Mouse (Mus musculus) gastrocnemius, adult 2 months (tissue): ENCODE measurements around the gene Txnrd2. TPM values are rescaled to one million over a fixed set of nuclear protein-coding genes. Genes with fewer than 3 reads are reported as not detected.
A peak's percentile ranks its signal among the peaks of the same experiment; 100 is the strongest.

Experiments
- DNase-seq: peaks from one replicate; pipeline ENCODE4 v3.0.0; 2022
- H3K27ac ChIP-seq: fragments of 200-600 bp; 2 replicates; pipeline ENCODE4 v1.8.1; 2022; ENCODE audit warnings: mild to moderate bottlenecking
- H3K4me3 ChIP-seq: fragments of 200-600 bp; 2 replicates; pipeline ENCODE4 v1.8.1; 2022; ENCODE audit warnings: mild to moderate bottlenecking, moderate library complexity
- CTCF ChIP-seq: fragments of 200-600 bp; IDR thresholded peaks from 2 replicates; pipeline ENCODE4 v1.8.1; 2022; ENCODE audit warnings: antibody characterized with exemption, mild to moderate bottlenecking, moderate library complexity
- intact Hi-C: fragments of 180-260 bp; cut with DNase I; formaldehyde crosslinking; loops from one replicate; pipeline ENCODE4 v1.15.1; 2025
- total RNA-seq, 2 experiments: library from RNA; stranded (reverse); gene quantifications; 2 replicates each; pipeline ENCODE4 v1.2.3; 2021

Gene Txnrd2
- total RNA-seq, 2 experiments from 2014 or later: 18.9 to 21.4 TPM

GRCm38 (mm10) chr16:18396201-18396600 lies 30.0 kb upstream of the Txnrd2 start:
- TF ChIP-seq CTCF: no peak
- no peak overlapping the region for H3K4me3 ChIP-seq
- intact Hi-C loops: no loop called here
- peak overlapping the region; percentile 88 for H3K27ac ChIP-seq
- peak; percentile 82 for DNase-seq

GRCm38 (mm10) chr16:18396791-18397621 lies 29.2 kb upstream of the Txnrd2 start:
- peak overlapping the region; percentile 88 for H3K27ac ChIP-seq
- DNase-seq: no peak

DNA sequence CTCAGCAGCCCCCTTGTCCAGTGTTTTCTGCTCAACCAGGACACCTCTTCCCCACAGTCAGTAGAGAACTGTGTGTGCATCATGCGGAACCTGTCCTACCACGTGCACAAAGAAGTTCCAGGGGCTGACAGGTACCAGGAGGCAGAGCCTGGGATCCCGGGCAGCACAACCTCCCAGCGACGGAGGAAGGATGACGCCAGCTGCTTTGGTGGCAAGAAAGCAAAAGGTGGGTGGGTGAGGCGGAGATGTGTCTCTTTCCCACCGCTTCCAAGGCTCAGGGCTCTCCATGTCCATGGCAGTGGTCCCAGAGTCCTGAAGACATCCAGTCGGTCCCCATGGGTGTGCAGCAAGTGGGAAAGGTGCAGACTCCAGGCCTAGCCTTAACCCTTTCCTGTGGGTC lies 26.2 kb upstream of the Txnrd2 start:
- DNase-seq: no peak
- H3K27ac ChIP-seq: no peak overlapping the region
- intact Hi-C loops: no loop called here
- no peak overlapping the region for H3K4me3 ChIP-seq
- no peak for TF ChIP-seq CTCF

More at GRCm38 (mm10) chr16:18396791-18397621, 29.2 kb upstream of the Txnrd2 start:
- intact Hi-C loops: no loop called here
- H3K4me3 ChIP-seq: no peak overlapping the region
- no peak for TF ChIP-seq CTCF

GRCm38 (mm10) chr16:18400472-18401216 lies 25.5 kb upstream of the Txnrd2 start:
- no peak overlapping the region for H3K4me3 ChIP-seq
- no peak for TF ChIP-seq CTCF
- intact Hi-C loops: no loop called here
- DNase-seq: no peak
- H3K27ac ChIP-seq: no peak overlapping the region

- intact Hi-C loops: no loop called here
- TF ChIP-seq CTCF: no peak
- no peak for DNase-seq
- Histone ChIP-seq H3K4me3 (no peak overlapping the region), H3K27ac (no peak overlapping the region)
Measured at GRCm38 (mm10) chr16:18403285-18403684, 22.9 kb upstream of the Txnrd2 start.

GRCm38 (mm10) chr16:18405091-18405854 lies 20.9 kb upstream of the Txnrd2 start:
- no peak for TF ChIP-seq CTCF
- Histone ChIP-seq H3K4me3 (no peak overlapping the region), H3K27ac (peak overlapping the region; percentile 53)
- DNase-seq: no peak
- intact Hi-C loops: loop anchor here (5.0 kb wide), 1 partner anchor 53 kb away; no protein-coding TSS in a partner anchor

DNA sequence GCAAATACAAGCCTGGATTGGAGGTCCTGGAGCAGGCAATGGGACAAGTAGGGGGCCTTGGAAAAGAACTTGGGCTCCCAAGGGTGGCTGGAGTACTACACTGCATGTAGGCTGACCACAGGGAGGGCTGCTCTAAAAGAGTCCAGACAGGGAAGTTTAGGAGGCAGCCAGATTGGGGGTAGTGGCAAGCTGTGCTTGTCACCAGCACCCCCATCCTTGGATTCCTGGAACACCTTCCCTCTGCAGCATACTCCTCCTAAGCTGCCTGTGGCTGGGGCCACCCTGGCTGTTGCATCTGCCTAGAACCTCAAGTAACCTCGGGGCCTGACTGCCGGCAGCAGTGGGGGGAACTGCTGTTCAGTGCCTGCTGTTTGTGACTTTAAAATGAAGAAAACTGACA lies 20.3 kb upstream of the Txnrd2 start:
- Histone ChIP-seq H3K27ac (peak overlapping the region; percentile 53), H3K4me3 (no peak overlapping the region)
- TF ChIP-seq CTCF: no peak
- no peak for DNase-seq
- intact Hi-C loops: loop anchor here (5.0 kb wide), 1 partner anchor 54 kb away; no protein-coding TSS in a partner anchor

GRCm38 (mm10) chr16:18406293-18406692 lies 19.9 kb upstream of the Txnrd2 start:
- intact Hi-C loops: loop anchor here (5.0 kb wide), 1 partner anchor 54 kb away; no protein-coding TSS in a partner anchor
- H3K4me3 ChIP-seq: no peak overlapping the region
- TF ChIP-seq CTCF: peak; percentile 88
- DNase-seq: peak; percentile 73
- peak overlapping the region; percentile 53 for H3K27ac ChIP-seq

GRCm38 (mm10) chr16:18407912-18408311 lies 18.3 kb upstream of the Txnrd2 start:
- TF ChIP-seq CTCF: no peak
- H3K27ac ChIP-seq: peak overlapping the region; percentile 35; the same call in 1 of the 2 replicates
- intact Hi-C loops: loop anchor here (5.0 kb wide), 1 partner anchor 56 kb away; no protein-coding TSS in a partner anchor
- H3K4me3 ChIP-seq: no peak overlapping the region
- DNase-seq: peak; percentile 17

GRCm38 (mm10) chr16:18409776-18410175 lies 16.4 kb upstream of the Txnrd2 start:
- Histone ChIP-seq H3K27ac (no peak overlapping the region), H3K4me3 (no peak overlapping the region)
- intact Hi-C loops: loop anchor here (5.0 kb wide), 1 partner anchor 57 kb away; no protein-coding TSS in a partner anchor
- TF ChIP-seq CTCF: no peak
- peak; percentile 15 for DNase-seq

- no peak for TF ChIP-seq CTCF
- peak; percentile 13 for DNase-seq
- Histone ChIP-seq H3K27ac (0 out of 2 replicates have a peak overlapping the region, but pooled peaks have one; percentile 17), H3K4me3 (no peak overlapping the region)
- intact Hi-C loops: no loop called here
Measured at GRCm38 (mm10) chr16:18410418-18410817, 15.8 kb upstream of the Txnrd2 start.

- DNase-seq: peak; percentile 17
- peak overlapping the region; percentile 25 for H3K4me3 ChIP-seq
- intact Hi-C loops: no loop called here
- peak overlapping the region; percentile 70 for H3K27ac ChIP-seq
- no peak for TF ChIP-seq CTCF
Measured at GRCm38 (mm10) chr16:18411026-18411649, 15.0 kb upstream of the Txnrd2 start.
